Mouse (Mus musculus) limb, embryonic 14.5 days (tissue): ENCODE results near the gene Bend3. TPM values are rescaled to one million over a fixed set of nuclear protein-coding genes. Genes with fewer than 3 reads are reported as not detected.
A peak's percentile ranks its signal among the peaks of the same experiment; 100 is the strongest.

ENCODE experiments used
- ATAC-seq: fragments of 200-750 bp; cut with Nextera tagmentation; 2 replicates; pipeline ENCODE4 v1.8.0; 2017; ENCODE audit warnings: low read depth, moderate number of reproducible peaks, moderate TSS enrichment; ENCODE audit not compliant: low FRiP score
- DNase-seq: peaks from one replicate; pipeline ENCODE4 v3.0.0-alpha.2; 2015; ENCODE audit warnings: low spot score
- H3K27ac ChIP-seq: fragments of 300-500 bp; sonication (generic); replicated peaks from 2 replicates; pipeline ENCODE4 v1.5.1; 2014; ENCODE audit warnings: low read depth, mild to moderate bottlenecking, low read length, moderate library complexity, mixed read lengths
- H3K27me3 ChIP-seq: fragments of 300-500 bp; sonication (generic); 2 replicates; pipeline ENCODE4 v1.6.1; 2014; ENCODE audit warnings: low read length, mixed read lengths; ENCODE audit not compliant: control insufficient read depth, insufficient read depth
- H3K36me3 ChIP-seq: fragments of 300-500 bp; sonication (generic); 2 replicates; pipeline ENCODE4 v1.6.1; 2014; ENCODE audit warnings: mild to moderate bottlenecking, low read length, moderate library complexity, mixed read lengths; ENCODE audit not compliant: control insufficient read depth, insufficient read depth
- H3K4me1 ChIP-seq: fragments of 300-500 bp; sonication (generic); 2 replicates; pipeline ENCODE4 v1.6.1; 2014; ENCODE audit warnings: antibody characterized with exemption, low read length, mixed read lengths; ENCODE audit not compliant: control insufficient read depth, insufficient read depth
- H3K4me2 ChIP-seq: fragments of 300-500 bp; sonication (generic); replicated peaks from 2 replicates; pipeline ENCODE4 v1.6.1; 2014; ENCODE audit warnings: low read depth, mild to moderate bottlenecking, low read length, moderate library complexity; ENCODE audit not compliant: severe bottlenecking
- H3K4me3 ChIP-seq: fragments of 300-500 bp; sonication (generic); replicated peaks from 2 replicates; pipeline ENCODE4 v1.5.1; 2014; ENCODE audit warnings: low read length
- H3K9ac ChIP-seq: fragments of 300-500 bp; sonication (generic); 2 replicates; pipeline ENCODE4 v1.6.1; 2014; ENCODE audit warnings: mild to moderate bottlenecking, low read depth, low read length, moderate library complexity; ENCODE audit not compliant: severe bottlenecking
- H3K9me3 ChIP-seq: fragments of 300-500 bp; sonication (generic); 2 replicates; pipeline ENCODE4 v1.6.1; 2016; ENCODE audit warnings: low read length; ENCODE audit not compliant: control insufficient read depth
- POLR2A ChIP-seq: fragments of 200-500 bp; IDR thresholded peaks from 2 replicates; pipeline ENCODE4 v1.8.0; 2012; ENCODE audit warnings: inconsistent platforms, mild to moderate bottlenecking, moderate library complexity, borderline replicate concordance; ENCODE audit not compliant: insufficient read depth, insufficient read length; ENCODE audit errors: extremely low read depth
- WGBS: fragments of 180-500 bp; shearing (Covaris S2); extraction: QIAGEN DNeasy Blood & Tissue Kit; methylation state at CpG from one replicate; pipeline ENCODE4 v1.1.7; 2014; 5-methylcytosine and 5-hydroxymethylcytosine counted together
- polyA plus RNA-seq, 2 experiments: library from polyadenylated mRNA; depleted of rRNA in 1 of 2; stranded (reverse) in 1 of 2; unstranded in 1 of 2; fragments of >200 nt; fragmentation: Nextera tagmentation in 1 of 2; extraction: Ambion mirVana in 1 of 2; gene quantifications; 2 replicates each; pipeline versions ENCODE4 v1.2.1 to v1.2.3; 2012 to 2014

Gene Bend3
- polyA plus RNA-seq, 2 experiments, result 5.0 to 9.8 TPM

GRCm38 (mm10) chr10:43504291-43504690 is 25.7 kb downstream of the Bend3 start:
- WGBS, result 100% methylated on average over 1 of the region's 1 CpGs
- no peaks in the 10 kb centered on the region for H3K9me3 ChIP-seq
- DNase-seq (no peak), ATAC-seq (no peak)
- H3K4me3 ChIP-seq, result no peak overlapping the region
- no peaks in the 10 kb centered on the region for H3K27me3 ChIP-seq
- H3K4me2 ChIP-seq, result no peak overlapping the region
- H3K9ac ChIP-seq, result no peak overlapping the region
- TF ChIP-seq POLR2A, result no peak
- H3K4me1 ChIP-seq, result no peaks in the 10 kb centered on the region
- peaks cover 56% of the 10 kb centered on the region for H3K36me3 ChIP-seq
- H3K27ac ChIP-seq, result no peak overlapping the region

- TF ChIP-seq POLR2A, result no peak
- Histone ChIP-seq H3K4me3 (no peak overlapping the region), H3K4me1 (no peaks in the 10 kb centered on the region), H3K36me3 (peaks cover 56% of the 10 kb centered on the region), H3K9me3 (no peaks in the 10 kb centered on the region), H3K27me3 (no peaks in the 10 kb centered on the region), H3K4me2 (no peak overlapping the region), H3K27ac (no peak overlapping the region), H3K9ac (no peak overlapping the region)
- no peak for DNase-seq
- WGBS, result 78% methylated on average over 4 of the region's 4 CpGs
- no peak for ATAC-seq
Observed at GRCm38 (mm10) chr10:43507051-43507450, 28.4 kb downstream of the Bend3 start.

- Histone ChIP-seq H3K4me1 (no peaks in the 10 kb centered on the region), H3K4me3 (no peak overlapping the region), H3K9me3 (no peaks in the 10 kb centered on the region), H3K27ac (no peak overlapping the region), H3K4me2 (no peak overlapping the region), H3K36me3 (peaks cover 59% of the 10 kb centered on the region), H3K9ac (no peak overlapping the region), H3K27me3 (no peaks in the 10 kb centered on the region)
- TF ChIP-seq POLR2A, result no peak
- DNase-seq (no peak), ATAC-seq (no peak)
- WGBS, result 94% methylated on average over 7 of the region's 7 CpGs
Observed at GRCm38 (mm10) chr10:43509228-43509627, 30.6 kb downstream of the Bend3 start.

- TF ChIP-seq POLR2A, result no peak
- DNase-seq (no peak), ATAC-seq (no peak)
- no peak overlapping the region for H3K9ac ChIP-seq
- H3K36me3 ChIP-seq, result peaks cover 53% of the 10 kb centered on the region
- no peak overlapping the region for H3K4me3 ChIP-seq
- no peak overlapping the region for H3K4me2 ChIP-seq
- no peak overlapping the region for H3K27ac ChIP-seq
- H3K9me3 ChIP-seq, result no peaks in the 10 kb centered on the region
- H3K27me3 ChIP-seq, result no peaks in the 10 kb centered on the region
- H3K4me1 ChIP-seq, result peaks cover 4% of the 10 kb centered on the region
- WGBS, result 93% methylated on average over 10 of the region's 10 CpGs
Observed at GRCm38 (mm10) chr10:43512976-43513375, 34.3 kb downstream of the Bend3 start.

GRCm38 (mm10) chr10:43516992-43517660 is 38.5 kb downstream of the Bend3 start:
- TF ChIP-seq POLR2A, result no peak
- H3K4me3 ChIP-seq, result no peak overlapping the region
- DNase-seq (no peak), ATAC-seq (no peak)
- H3K36me3 ChIP-seq, result peaks cover 29% of the 10 kb centered on the region
- H3K9ac ChIP-seq, result no peak overlapping the region
- H3K4me2 ChIP-seq, result no peak overlapping the region
- 65% methylated on average over 6 of the region's 6 CpGs for WGBS
- peak overlapping the region; percentile 6; the same call in 1 of the 2 replicates for H3K27ac ChIP-seq
- peaks cover 4% of the 10 kb centered on the region for H3K4me1 ChIP-seq
- H3K9me3 ChIP-seq, result no peaks in the 10 kb centered on the region
- H3K27me3 ChIP-seq, result no peaks in the 10 kb centered on the region
